7 mouse cellular contexts compared by ENCODE assay signal in the genomic region with DNA sequence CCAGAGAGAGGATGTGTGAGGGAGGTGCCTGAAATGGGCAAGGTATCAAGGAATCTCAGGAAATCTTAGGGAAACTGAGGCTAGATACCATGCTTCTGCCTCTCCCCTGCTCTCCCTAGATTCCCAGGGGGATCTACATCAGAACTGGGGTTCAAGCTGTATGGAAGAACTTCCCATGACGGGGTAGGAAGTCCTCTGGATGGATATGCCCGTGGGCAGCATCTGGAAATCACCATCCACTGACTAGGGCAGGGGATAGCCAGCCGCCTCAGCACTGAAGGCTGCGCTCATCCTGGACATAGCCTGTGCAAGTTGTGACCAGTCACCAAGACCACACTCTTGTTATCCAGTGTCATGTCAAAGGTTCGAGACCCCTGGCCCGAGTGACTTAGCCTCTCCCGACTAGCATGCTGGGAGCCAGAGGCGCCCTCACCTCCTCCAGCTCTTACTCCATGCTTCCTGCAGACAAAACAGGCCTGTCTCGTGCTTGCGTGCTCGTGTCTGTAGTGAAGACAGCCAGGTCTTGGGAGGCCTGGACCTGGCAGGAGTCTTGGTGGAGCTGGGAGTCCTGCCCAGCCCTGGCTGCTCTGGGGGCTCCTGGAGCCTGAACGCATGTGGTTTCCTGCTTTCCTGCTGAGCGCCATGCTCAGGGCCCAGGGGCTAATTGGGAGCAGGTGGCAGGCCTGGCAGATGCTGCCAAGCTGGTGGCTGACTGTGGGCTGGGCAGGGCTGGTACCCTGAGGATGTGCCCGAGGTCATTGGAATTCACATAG. TPM values are rescaled to one million over a fixed set of nuclear protein-coding genes. Genes with fewer than 3 reads are reported as not detected.
DNase-seq lines count a peak whose midpoint lies in the region; ATAC-seq and TF ChIP-seq lines count a peak whose summit lies in the region.

No protein-coding gene starts in this region.

- peaks cover 58% of the 10 kb centered on the region for H3K36me3 ChIP-seq in heart, embryonic 10.5 days
- H3K36me3 ChIP-seq in limb, embryonic 11.5 days (ENCODE audit: control insufficient read depth, insufficient read depth, low read length): peaks cover 28% of the 10 kb centered on the region
- H3K36me3 ChIP-seq in neural tube, embryonic 13.5 days: peaks cover 62% of the 10 kb centered on the region

- TF ChIP-seq POLR2A in brain, embryonic 14.5 days (IDR thresholded peaks at IDR 0.05; ENCODE audit: borderline replicate concordance, extremely low read depth, insufficient read depth, insufficient read length, poor library complexity, severe bottlenecking): no peak

- peak; percentile 89 for DNase-seq in brain, embryonic 14.5 days (ENCODE audit: low read depth)
- peak; percentile 79 to 80 for DNase-seq in cerebellum, postnatal 25 days
- no peak for DNase-seq in heart, embryonic 10.5 days (ENCODE audit: low spot score)
- peak; percentile 63 for DNase-seq in limb, embryonic 11.5 days (ENCODE audit: low spot score)
- no peak for DNase-seq in layer of hippocampus, adult 9-11 months
- DNase-seq in thymus, postnatal 36 days: no peak

- peak overlapping the region; percentile 93 for H3K4me2 ChIP-seq in limb, embryonic 11.5 days (ENCODE audit: low read depth, severe bottlenecking)
- peak overlapping the region; percentile 85 for H3K4me2 ChIP-seq in neural tube, embryonic 13.5 days

- ATAC-seq in limb, embryonic 11.5 days (ENCODE audit: insufficient number of reproducible peaks, low FRiP score, low TSS enrichment, low read depth): no peak
- ATAC-seq in neural tube, embryonic 13.5 days (ENCODE audit: low read depth): 0 out of 2 replicates have a peak, but pooled peaks have one; percentile 13

- H3K27me3 ChIP-seq in heart, embryonic 10.5 days (ENCODE audit: insufficient read depth, poor library complexity, severe bottlenecking): no peaks in the 10 kb centered on the region
- H3K27me3 ChIP-seq in limb, embryonic 11.5 days (ENCODE audit: control insufficient read depth, insufficient read depth, low read length): no peaks in the 10 kb centered on the region
- H3K27me3 ChIP-seq in neural tube, embryonic 13.5 days: no peaks in the 10 kb centered on the region

- H3K4me3 ChIP-seq in heart, embryonic 10.5 days: peak overlapping the region; percentile 76
- H3K4me3 ChIP-seq in limb, embryonic 11.5 days (ENCODE audit: low read depth, low read length): peak overlapping the region; percentile 54
- peak overlapping the region; percentile 74 for H3K4me3 ChIP-seq in neural tube, embryonic 13.5 days

- 59% methylated on average over 14 of the region's 14 CpGs for WGBS in heart, embryonic 10.5 days
- WGBS in limb, embryonic 11.5 days: 31% methylated on average over 14 of the region's 14 CpGs
- 52% methylated on average over 14 of the region's 14 CpGs for WGBS in neural tube, embryonic 13.5 days

- no peaks in the 10 kb centered on the region for H3K9me3 ChIP-seq in heart, embryonic 10.5 days
- no peaks in the 10 kb centered on the region for H3K9me3 ChIP-seq in limb, embryonic 11.5 days (ENCODE audit: control insufficient read depth, low read length)
- no peaks in the 10 kb centered on the region for H3K9me3 ChIP-seq in neural tube, embryonic 13.5 days

- H3K27ac ChIP-seq in heart, embryonic 10.5 days: peak overlapping the region; percentile 90
- H3K27ac ChIP-seq in limb, embryonic 11.5 days (replicated peaks; ENCODE audit: low read depth, low read length): peak overlapping the region; percentile 74
- peak overlapping the region; percentile 85 for H3K27ac ChIP-seq in neural tube, embryonic 13.5 days (replicated peaks)

- peaks cover 43% of the 10 kb centered on the region for H3K4me1 ChIP-seq in heart, embryonic 10.5 days
- peaks cover 17% of the 10 kb centered on the region for H3K4me1 ChIP-seq in limb, embryonic 11.5 days (ENCODE audit: control insufficient read depth, insufficient read depth, low read length)
- peaks cover 46% of the 10 kb centered on the region for H3K4me1 ChIP-seq in neural tube, embryonic 13.5 days (replicated peaks)

- no peak for TF ChIP-seq CTCF in brain, embryonic 14.5 days (IDR thresholded peaks at IDR 0.05; ENCODE audit: borderline replicate concordance, extremely low read depth, insufficient read depth, insufficient read length)

- peak overlapping the region; percentile 75 for H3K9ac ChIP-seq in limb, embryonic 11.5 days (ENCODE audit: low read length)
- peak overlapping the region; percentile 90 for H3K9ac ChIP-seq in neural tube, embryonic 13.5 days

RNA-seq across cellular contexts. Expression of a gene that starts 1.5 kb away (rescaled TPM):
- polyA plus RNA-seq in brain, embryonic 14.5 days (2012; rRNA removed): 186 and 220 TPM in 2 replicates
- 159 and 233 TPM in 2 replicates for polyA plus RNA-seq in heart, embryonic 10.5 days (2016; fragmentation: Nextera tagmentation; extraction: Ambion mirVana)
- 485 and 517 TPM in 2 replicates for polyA plus RNA-seq in limb, embryonic 11.5 days (2014; fragmentation: Nextera tagmentation; extraction: Ambion mirVana)
- polyA plus RNA-seq in neural tube, embryonic 13.5 days (2015; fragmentation: Nextera tagmentation; extraction: Ambion mirVana): 248 and 255 TPM in 2 replicates

RNA-seq across cellular contexts. Expression of a gene that starts 25.1 kb away (rescaled TPM):
- 260 and 278 TPM in 2 replicates for polyA plus RNA-seq in brain, embryonic 14.5 days (2012; rRNA removed)
- 34.9 and 37.8 TPM in 2 replicates for polyA plus RNA-seq in heart, embryonic 10.5 days (2016; fragmentation: Nextera tagmentation; extraction: Ambion mirVana)
- polyA plus RNA-seq in limb, embryonic 11.5 days (2014; fragmentation: Nextera tagmentation; extraction: Ambion mirVana): 27.8 and 28.7 TPM in 2 replicates
- polyA plus RNA-seq in neural tube, embryonic 13.5 days (2015; fragmentation: Nextera tagmentation; extraction: Ambion mirVana): 133 and 144 TPM in 2 replicates

RNA-seq across cellular contexts. Expression of a gene that starts 48.6 kb away (rescaled TPM):
- polyA plus RNA-seq in brain, embryonic 14.5 days (2012; rRNA removed): 40.4 and 42.5 TPM in 2 replicates
- 4.7 and 6.4 TPM in 2 replicates for polyA plus RNA-seq in heart, embryonic 10.5 days (2016; fragmentation: Nextera tagmentation; extraction: Ambion mirVana)
- 8.7 and 9.0 TPM in 2 replicates for polyA plus RNA-seq in limb, embryonic 11.5 days (2014; fragmentation: Nextera tagmentation; extraction: Ambion mirVana)
- 4.9 and 7.2 TPM in 2 replicates for polyA plus RNA-seq in neural tube, embryonic 13.5 days (2015; fragmentation: Nextera tagmentation; extraction: Ambion mirVana)

RNA-seq across cellular contexts. Expression of a gene that starts 50.7 kb away (rescaled TPM):
- polyA plus RNA-seq in brain, embryonic 14.5 days (2012; rRNA removed): 213 and 233 TPM in 2 replicates
- 605 and 778 TPM in 2 replicates for polyA plus RNA-seq in heart, embryonic 10.5 days (2016; fragmentation: Nextera tagmentation; extraction: Ambion mirVana)
- polyA plus RNA-seq in limb, embryonic 11.5 days (2014; fragmentation: Nextera tagmentation; extraction: Ambion mirVana): 403 and 421 TPM in 2 replicates
- polyA plus RNA-seq in neural tube, embryonic 13.5 days (2015; fragmentation: Nextera tagmentation; extraction: Ambion mirVana): 473 and 497 TPM in 2 replicates

Comparison
In these comparisons a context has a peak if more than half of its experiments do, and no peak if none do; other contexts are left out.
1. DNase-seq: peak in brain, embryonic 14.5 days (single experiment), cerebellum, postnatal 25 days (2 of 2) and limb, embryonic 11.5 days (single experiment); none in heart, embryonic 10.5 days (single experiment), layer of hippocampus, adult 9-11 months (single experiment) and thymus, postnatal 36 days (0 of 2).
2. Peak in every context shown above with its lines, with median percentiles within 50 percentile points of each other: H3K27ac ChIP-seq and H3K4me3 ChIP-seq.